Mouse (Mus musculus) gonadal fat pad, adult 2 months (tissue): Measurements from ENCODE around the gene Slc47a2. TPM values are rescaled to one million over a fixed set of nuclear protein-coding genes. Genes with fewer than 3 reads are reported as not detected.

Experiments
- DNase-seq: peaks from one replicate; pipeline ENCODE4 v3.0.0-alpha.2; 2012; ENCODE audit warnings: low read depth
- polyA plus RNA-seq: library from polyadenylated mRNA; depleted of rRNA; stranded (reverse); fragments of >200 nt; gene quantifications from 2 replicates; pipeline ENCODE4 v1.2.3, GENCODE M21; 2012; rRNA removed

Slc47a2 gene
- 1.8 and 2.8 TPM in 2 replicates for polyA plus RNA-seq

DNA sequence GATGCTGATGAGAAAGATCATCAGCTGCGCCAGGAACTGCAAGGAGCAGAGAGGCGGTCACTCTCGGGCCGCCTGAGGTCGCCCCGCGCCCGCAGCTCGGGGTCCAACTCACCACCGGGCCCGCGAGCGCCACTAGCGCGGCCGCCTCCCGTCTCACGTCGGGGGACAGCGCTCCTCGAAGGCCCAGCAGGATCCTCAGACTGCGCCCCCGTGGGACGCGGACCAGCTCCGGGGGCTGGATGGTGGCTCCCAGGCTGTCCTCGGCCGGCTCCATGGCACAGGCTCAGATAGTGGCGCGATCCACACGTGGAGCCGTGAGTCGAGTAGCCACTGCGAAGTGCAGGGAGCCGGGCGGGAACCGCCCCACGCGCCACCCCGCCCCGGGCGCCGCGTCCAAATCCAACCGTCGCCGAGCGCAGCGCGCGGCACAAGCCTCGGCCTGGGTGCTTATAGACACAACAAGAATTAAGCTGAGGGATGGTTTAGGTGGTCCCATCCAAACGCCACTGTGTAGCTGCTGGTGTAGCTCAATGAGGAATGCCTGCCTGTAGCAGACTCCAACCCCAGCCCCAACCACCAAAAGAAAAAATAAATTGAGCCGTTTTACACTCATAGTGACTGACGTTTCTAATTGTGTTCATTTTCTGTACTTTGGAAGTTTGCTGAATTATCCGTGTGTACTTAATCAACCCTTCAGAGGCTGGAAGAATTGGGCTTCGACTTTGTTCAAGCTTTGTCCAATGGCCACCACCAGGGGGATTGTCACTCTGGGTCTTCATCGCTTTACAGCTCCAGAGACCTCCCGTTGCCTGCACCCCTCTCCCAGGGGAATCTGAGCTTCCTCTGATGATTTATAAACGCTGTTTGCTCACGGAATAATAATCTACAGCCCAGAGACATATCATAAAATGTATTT is at the start of gene Slc47a2:
TSS of gene Slc47a2 (minus strand) at position 356 of the 916 bp plus-strand sequence.
- DNase-seq = no peak

DNA sequence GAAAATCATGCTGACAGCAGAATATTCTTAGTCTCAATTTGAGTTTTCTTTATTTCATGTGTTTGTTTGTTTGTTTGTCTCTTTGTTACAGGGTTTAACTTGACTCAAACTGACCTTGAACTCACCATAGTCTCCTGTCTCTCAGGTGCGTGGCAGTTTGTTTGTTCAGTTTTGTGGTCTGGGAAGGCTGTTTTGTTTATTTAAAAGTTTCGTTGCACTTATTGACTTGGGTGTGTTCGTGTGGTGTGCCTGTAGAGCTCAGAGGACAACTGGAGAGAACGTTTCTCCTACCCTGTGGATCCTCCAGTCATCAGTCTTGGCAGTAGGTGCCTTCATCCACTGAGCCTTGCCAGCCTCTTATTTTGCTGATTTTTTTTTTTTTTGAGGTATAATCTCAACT is 46.3 kb upstream of the Slc47a2 start:
- DNase-seq = no peak

- no peak for DNase-seq
Observed at GRCm38 (mm10) chr11:61388012-61388411, 45.4 kb upstream of the Slc47a2 start.

DNA sequence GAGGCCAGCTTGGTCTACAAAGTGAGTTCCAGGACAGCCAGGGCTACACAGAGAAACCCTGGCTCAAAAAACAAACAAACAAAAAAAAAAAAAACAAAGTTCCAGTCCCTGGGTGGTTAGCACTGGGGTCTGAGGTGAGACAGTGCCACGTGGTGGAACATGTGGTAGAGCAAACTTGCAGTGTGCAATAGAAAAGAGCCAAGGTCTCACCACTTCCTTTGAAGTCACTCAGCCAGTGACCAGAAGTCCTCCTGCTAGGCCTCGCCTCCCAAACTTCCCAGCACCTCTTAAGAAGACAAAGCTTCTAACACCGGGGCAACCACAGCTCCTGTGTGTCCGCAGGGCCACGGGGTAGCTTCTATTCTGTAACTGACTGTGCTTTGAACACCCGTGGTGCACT is 44.6 kb upstream of the Slc47a2 start:
- DNase-seq = no peak

GRCm38 (mm10) chr11:61385725-61386124 is 43.1 kb upstream of the Slc47a2 start:
- no peak for DNase-seq

- DNase-seq = no peak
Observed at GRCm38 (mm10) chr11:61381272-61381671, 38.6 kb upstream of the Slc47a2 start.

- no peak for DNase-seq
Observed at GRCm38 (mm10) chr11:61378651-61379050, 36.0 kb upstream of the Slc47a2 start.

- no peak for DNase-seq
Observed at GRCm38 (mm10) chr11:61377881-61378613, 35.4 kb upstream of the Slc47a2 start, which contains the start of gene Slc47a1. Gene Slc47a1 (minus strand): TSS chr11:61378345.

DNA sequence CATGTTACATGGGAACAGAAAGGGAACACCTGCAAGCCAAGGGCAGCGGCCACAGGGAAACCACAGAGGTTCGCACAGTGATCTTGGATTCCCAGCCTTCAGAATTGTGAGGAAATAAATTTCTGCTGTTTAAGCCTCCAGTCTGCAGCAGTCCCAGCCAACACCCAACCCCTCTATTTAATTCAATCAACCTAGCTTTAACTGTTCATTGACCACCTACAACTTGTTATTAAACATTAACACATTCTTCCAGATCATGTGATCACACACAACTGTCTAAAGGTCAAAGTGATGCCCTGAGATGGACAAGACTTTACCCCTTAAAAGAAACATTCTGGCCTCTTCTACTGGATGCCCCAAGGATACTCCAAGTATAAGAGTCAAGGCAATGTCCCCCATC is 26.0 kb upstream of the Slc47a2 start:
- DNase-seq = no peak

- DNase-seq = no peak
Observed at GRCm38 (mm10) chr11:61366517-61367273, 24.0 kb upstream of the Slc47a2 start.

GRCm38 (mm10) chr11:61365938-61366337 is 23.3 kb upstream of the Slc47a2 start:
- no peak for DNase-seq

DNA sequence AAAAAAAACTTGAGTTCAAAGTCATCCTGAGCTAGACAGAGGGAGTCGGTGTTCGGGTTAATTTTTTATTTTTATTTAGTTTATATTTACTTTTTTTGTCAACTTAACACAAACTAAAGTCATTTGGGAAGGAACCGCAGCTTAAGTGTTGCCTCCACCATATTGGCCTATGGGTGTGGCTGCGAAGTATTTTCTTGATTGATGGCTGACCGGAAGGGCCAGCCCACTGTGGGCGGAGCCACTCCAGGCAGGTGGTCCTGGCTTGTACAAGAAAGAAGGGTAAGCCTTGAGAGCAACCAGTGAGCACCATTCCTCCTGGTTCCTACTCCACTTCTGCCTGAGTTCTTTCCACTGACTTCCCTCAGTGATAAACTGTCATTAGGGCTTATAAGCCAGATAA is 21.4 kb upstream of the Slc47a2 start:
- no peak for DNase-seq

- no peak for DNase-seq
Observed at GRCm38 (mm10) chr11:61361515-61362190, 19.0 kb upstream of the Slc47a2 start.

- no peak for DNase-seq
Observed at GRCm38 (mm10) chr11:61356600-61356999, 13.9 kb upstream of the Slc47a2 start.

DNA sequence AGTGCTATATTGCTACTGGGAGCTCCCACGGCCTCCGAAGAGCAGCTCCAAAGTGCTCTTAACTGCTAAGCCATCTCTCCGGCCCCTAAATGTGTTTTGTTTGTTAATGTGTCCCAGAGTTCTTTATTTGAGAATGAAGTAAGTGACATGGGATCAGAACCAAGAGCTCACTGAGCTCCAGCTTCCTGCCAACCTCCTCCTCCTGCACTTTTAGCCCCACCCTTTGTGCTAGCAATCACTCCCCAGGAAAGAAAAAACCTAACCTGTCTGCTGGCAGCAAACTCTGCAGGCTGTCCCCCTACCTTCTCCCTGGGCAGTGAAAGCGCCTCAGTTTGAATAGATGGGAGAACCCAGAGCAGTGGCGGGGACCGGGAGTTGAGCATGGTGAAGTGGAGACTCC is 13.5 kb upstream of the Slc47a2 start:
- no peak for DNase-seq

DNA sequence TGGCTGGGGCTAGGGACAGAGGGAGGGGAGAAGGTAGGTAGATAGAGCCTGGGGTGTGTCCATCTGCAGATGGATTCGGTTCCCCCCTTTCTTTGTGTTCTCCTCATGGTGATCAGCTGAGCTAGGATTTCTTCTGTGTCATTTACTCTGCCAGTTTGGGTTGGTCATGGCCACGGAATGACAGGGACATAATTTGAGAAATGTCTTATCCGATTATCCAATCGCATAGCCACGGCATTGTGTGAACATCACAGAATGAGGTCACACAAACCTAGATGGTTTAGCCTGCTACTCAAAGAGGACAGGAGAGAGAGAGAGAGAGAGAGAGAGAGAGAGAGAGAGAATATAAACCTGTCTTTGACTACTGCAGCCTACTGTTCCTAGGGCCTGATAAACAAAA is 12.7 kb upstream of the Slc47a2 start:
- no peak for DNase-seq

DNA sequence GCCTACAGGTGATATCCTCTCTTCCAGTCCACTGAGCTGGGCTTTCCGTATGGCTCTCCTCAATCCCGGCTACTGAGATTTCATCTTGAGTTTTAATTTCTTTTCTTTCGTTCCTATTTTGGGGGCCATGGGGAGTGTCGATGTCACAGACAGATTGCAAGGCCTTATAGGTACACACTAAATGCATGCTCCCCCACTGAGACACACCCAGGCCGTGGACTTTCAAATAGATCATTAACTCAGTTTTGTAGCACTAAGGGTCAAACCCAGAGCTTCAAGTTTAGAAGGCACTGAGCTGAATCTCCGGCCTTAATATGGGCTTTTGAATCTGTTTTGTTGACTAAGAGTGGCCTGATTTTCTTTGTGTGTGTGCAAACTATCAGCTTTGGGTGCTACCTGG is 11.7 kb upstream of the Slc47a2 start:
- no peak for DNase-seq

DNA sequence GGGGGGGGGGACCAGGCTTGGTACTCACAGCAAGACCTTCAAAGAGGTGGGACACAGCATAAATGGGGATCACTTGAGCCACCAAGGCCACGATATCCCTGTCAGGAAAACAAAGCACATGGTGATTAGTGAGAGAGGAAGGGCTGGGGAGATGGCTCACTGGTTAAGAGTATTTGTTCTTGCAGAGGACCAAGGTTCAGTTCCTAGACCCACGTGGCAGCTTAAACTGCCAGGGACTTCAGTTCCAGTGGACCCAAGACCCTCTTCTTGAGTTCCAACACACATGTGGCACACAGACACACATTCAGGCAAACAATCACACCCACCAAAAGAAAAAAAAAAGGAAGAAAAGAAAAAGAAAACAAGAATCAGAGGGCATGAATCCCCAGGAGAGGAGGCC is 10.4 kb upstream of the Slc47a2 start:
- no peak for DNase-seq

DNA sequence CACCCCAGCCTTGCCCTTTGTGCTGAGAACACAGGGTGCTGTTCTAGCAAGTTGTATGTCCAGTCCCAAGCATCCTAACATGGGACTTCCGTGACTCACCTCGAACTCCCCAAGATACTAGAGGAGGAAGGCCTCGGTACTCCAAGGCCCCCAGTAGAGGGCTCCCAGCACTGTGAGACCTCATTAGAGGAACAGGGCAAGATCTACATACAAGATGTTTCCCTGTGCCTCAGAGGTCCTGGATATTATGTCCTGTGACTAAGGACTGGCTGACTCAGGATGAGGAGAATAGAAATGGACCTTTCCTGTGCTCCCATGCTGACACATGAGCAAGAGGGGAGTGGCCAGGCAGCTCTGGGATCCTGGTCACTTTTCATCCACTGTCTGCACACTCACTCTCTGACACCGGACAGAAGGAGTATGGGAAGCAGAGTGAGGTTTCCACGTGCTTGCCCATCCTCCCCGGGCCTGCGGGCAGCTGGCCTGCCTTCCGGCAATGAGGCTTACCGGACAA is 9.5 kb upstream of the Slc47a2 start:
- DNase-seq = no peak

GRCm38 (mm10) chr11:61349337-61349736 is 6.7 kb upstream of the Slc47a2 start:
- DNase-seq = peak; percentile 50

DNA sequence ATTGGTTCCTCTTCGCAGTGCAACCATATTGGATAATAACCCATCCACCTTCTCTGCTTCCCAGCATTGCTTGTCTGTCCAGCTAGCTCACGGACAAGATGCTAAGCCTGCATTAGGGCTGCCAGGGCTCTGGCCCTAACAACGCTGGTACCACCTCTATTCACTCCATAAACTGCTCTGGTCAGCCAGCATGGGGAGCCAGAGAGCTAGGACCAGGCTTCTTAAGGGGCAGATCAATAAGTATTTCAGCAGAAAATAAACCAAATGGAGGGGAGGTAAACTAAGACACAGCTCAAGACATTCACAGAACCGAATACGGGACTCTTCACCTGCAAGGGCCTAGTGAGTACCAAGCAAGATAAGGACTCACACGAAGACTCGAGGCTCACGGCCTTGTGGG is 3.5 kb upstream of the Slc47a2 start:
- no peak for DNase-seq
